Mouse (Mus musculus) small intestine, adult 10 weeks (tissue): ENCODE measurements around the gene Nploc4. TPM values are rescaled to one million over a fixed set of nuclear protein-coding genes. Genes with fewer than 3 reads are reported as not detected.

Experiments used
- polyA plus RNA-seq: library from polyadenylated mRNA; stranded (reverse); fragments of 350-450 nt; fragmentation: Illumina TruSeq; extraction: RNeasy Lipid Tissue Mini Kit (QIAGEN cat#74804); gene quantifications from one replicate; pipeline ENCODE4 v1.2.3, GENCODE M21; 2014; ENCODE audit warnings: low replicate concordance

Gene Nploc4
- 10.0 TPM for polyA plus RNA-seq

GRCm38 (mm10) chr11:120437152-120437856 is at the start of gene Nploc4:
TSS of gene Nploc4 (minus strand) at chr11:120437708.

GRCm38 (mm10) chr11:120484265-120484981 is 46.9 kb upstream of the Nploc4 start, which contains the start of gene Mrpl12:
TSS of gene Mrpl12 (plus strand) at chr11:120484613.

GRCm38 (mm10) chr11:120467051-120467735 is 29.7 kb upstream of the Nploc4 start, which contains the start of gene Arl16:
TSS of gene Arl16 (minus strand) at chr11:120467607.

GRCm38 (mm10) chr11:120457772-120458751 is 20.6 kb upstream of the Nploc4 start, which contains the start of the genes Oxld1 and Ccdc137:
TSS of gene Oxld1 (minus strand) at chr11:120458068.
TSS of gene Ccdc137 (plus strand) at chr11:120458115.

GRCm38 (mm10) chr11:120453306-120453705 is 15.8 kb upstream of the Nploc4 start, which contains the start of gene Pde6g:
TSS of gene Pde6g (minus strand) at chr11:120453500.

GRCm38 (mm10) chr11:120442344-120442743 is 4.8 kb upstream of the Nploc4 start, which contains the start of gene Tspan10:
TSS of gene Tspan10 (plus strand) at chr11:120442644.

GRCm38 (mm10) chr11:120378611-120379540 is 58.6 kb downstream of the Nploc4 start, which contains the start of gene Faap100:
TSS of gene Faap100 (minus strand) at chr11:120378764.

GRCm38 (mm10) chr11:120361295-120361694 is 76.2 kb downstream of the Nploc4 start, which contains the start of gene Fscn2:
TSS of gene Fscn2 (plus strand) at chr11:120361534.

GRCm38 (mm10) chr11:120347791-120348683 is 89.5 kb downstream of the Nploc4 start, which contains the start of gene Actg1:
TSS of gene Actg1 (minus strand) at chr11:120348542.

Other genes starting within 250 kb of the Nploc4 start
- gene Bahcc1, start 204.8 kb downstream of the Nploc4 start, polyA plus RNA-seq: 0.89 TPM
- 737 TPM for gene Actg1, start 89.2 kb downstream of the Nploc4 start, polyA plus RNA-seq
- not detected for gene Fscn2, start 76.2 kb downstream of the Nploc4 start, polyA plus RNA-seq
- 0.19 TPM for gene Faap100, start 58.9 kb downstream of the Nploc4 start, polyA plus RNA-seq
- not detected for gene Tspan10, start 4.9 kb upstream of the Nploc4 start, polyA plus RNA-seq
- gene Pde6g, start 15.8 kb upstream of the Nploc4 start, polyA plus RNA-seq: not detected
- gene Oxld1, start 20.4 kb upstream of the Nploc4 start, polyA plus RNA-seq: not detected
- 6.7 TPM for gene Ccdc137, start 20.4 kb upstream of the Nploc4 start, polyA plus RNA-seq
- gene Arl16, start 29.9 kb upstream of the Nploc4 start, polyA plus RNA-seq: 5.3 TPM
- 1.6 TPM for gene Mrpl12, start 46.9 kb upstream of the Nploc4 start, polyA plus RNA-seq
- 1.6 TPM for gene Slc25a10, start 54.1 kb upstream of the Nploc4 start, polyA plus RNA-seq
- not detected for gene Gcgr, start 93.0 kb upstream of the Nploc4 start, polyA plus RNA-seq
- not detected for gene Mcrip1, start 112.0 kb upstream of the Nploc4 start, polyA plus RNA-seq
- not detected for gene Ppp1r27, start 113.4 kb upstream of the Nploc4 start, polyA plus RNA-seq
- 728 TPM for gene P4hb, start 135.5 kb upstream of the Nploc4 start, polyA plus RNA-seq
- gene Arhgdia, start 143.9 kb upstream of the Nploc4 start, polyA plus RNA-seq: 24.2 TPM
- 18.5 TPM for gene Alyref, start 160.7 kb upstream of the Nploc4 start, polyA plus RNA-seq
- 8.2 TPM for gene Anapc11, start 160.7 kb upstream of the Nploc4 start, polyA plus RNA-seq
- not detected for gene Npb, start 170.8 kb upstream of the Nploc4 start, polyA plus RNA-seq
- 28.6 TPM for gene Pcyt2, start 180.2 kb upstream of the Nploc4 start, polyA plus RNA-seq
- 9.2 TPM for gene Sirt7, start 187.5 kb upstream of the Nploc4 start, polyA plus RNA-seq
- gene Mafg, start 195.9 kb upstream of the Nploc4 start, polyA plus RNA-seq: 10.0 TPM
- gene Pycr1, start 206.1 kb upstream of the Nploc4 start, polyA plus RNA-seq: 1.4 TPM
- not detected for gene Myadml2, start 210.4 kb upstream of the Nploc4 start, polyA plus RNA-seq
- not detected for gene Notum, start 223.5 kb upstream of the Nploc4 start, polyA plus RNA-seq
- gene Aspscr1, start 235.3 kb upstream of the Nploc4 start, polyA plus RNA-seq: 3.6 TPM